Mouse (Mus musculus): ENCODE measurements around the gene 4930455H04Rik.

- TF ChIP-seq CTCF (conservative IDR thresholded peaks at IDR 0.05; ENCODE audit: insufficient read depth, insufficient read length, low read depth, low read length) (no peak), POLR2A (IDR thresholded peaks at IDR 0.05; ENCODE audit: low read depth, low read length) (no peak)
Observed at GRCm38 (mm10) chr3:117007340-117007739, 39.3 kb downstream of the 4930455H04Rik start.
